14 mouse cellular contexts compared by ENCODE assay signal in genomic region chr13:94061256-94061877, GRCm38 (mm10).
"Had no signal": no experiment of that assay in that cellular context is flagged by ENCODE, and none has a peak within 500 bp of the region (broad histone marks: within the 10 kb centered on the region; RNA-seq: fewer than 3 reads in every experiment).

No protein-coding gene starts in this region.

- H3K36me3 ChIP-seq: lung, embryonic 15.5 days; midbrain, embryonic 12.5 days had no signal

- H3K4me3 ChIP-seq: left cerebral cortex, adult 2 months; lung, embryonic 15.5 days; midbrain, embryonic 12.5 days had no signal

- H3K27me3 ChIP-seq: lung, embryonic 15.5 days had no signal

- H3K4me2 ChIP-seq: liver, embryonic 11.5 days; lung, embryonic 15.5 days; midbrain, embryonic 12.5 days had no signal

- H3K9me3 ChIP-seq: lung, embryonic 15.5 days; midbrain, embryonic 12.5 days had no signal

- H3K27ac ChIP-seq: left cerebral cortex, adult 2 months; liver, embryonic 14.5 days; lung, embryonic 15.5 days; midbrain, embryonic 12.5 days had no signal

- DNase-seq: kidney, adult 18-20 months; kidney, postnatal 14 days; layer of hippocampus, postnatal 36 days; liver, postnatal 0 days; lung, postnatal 10 days; lung, postnatal 4 days; thymus, adult 18-20 months; thymus, postnatal 36 days had no signal

- ATAC-seq: liver, postnatal 0 days; midbrain, embryonic 16.5 days had no signal

- H3K9ac ChIP-seq: liver, embryonic 14.5 days; liver, postnatal 0 days; lung, embryonic 15.5 days; midbrain, embryonic 12.5 days had no signal
